Mouse (Mus musculus) ES-Bruce4 (cell line): ENCODE measurements around the gene Pimreg. TPM values are rescaled to one million over a fixed set of nuclear protein-coding genes. Genes with fewer than 3 reads are reported as not detected.

Experiments
- H3K27ac ChIP-seq: 2 replicates; pipeline ENCODE4 v1.5.1; 2012; ENCODE audit warnings: low read length, inconsistent platforms; ENCODE audit not compliant: insufficient read depth
- H3K27me3 ChIP-seq: 2 replicates; pipeline ENCODE4 v1.6.1; 2012; ENCODE audit warnings: mild to moderate bottlenecking, low read length, inconsistent platforms; ENCODE audit not compliant: control insufficient read depth, poor library complexity, insufficient read depth, severe bottlenecking
- H3K36me3 ChIP-seq: 2 replicates; pipeline ENCODE4 v1.6.1; 2012; ENCODE audit warnings: inconsistent platforms, mild to moderate bottlenecking, low read length, moderate library complexity; ENCODE audit not compliant: control insufficient read depth, poor library complexity, insufficient read depth, severe bottlenecking
- H3K4me1 ChIP-seq: one replicate; pipeline ENCODE4 v1.8.1; 2011; ENCODE audit warnings: low read length; ENCODE audit not compliant: control insufficient read depth, insufficient read depth
- H3K4me3 ChIP-seq: 2 replicates; pipeline ENCODE4 v1.5.1; 2011; ENCODE audit warnings: low read depth, mild to moderate bottlenecking, low read length
- H3K9ac ChIP-seq: 2 replicates; pipeline ENCODE4 v1.6.1; 2012; ENCODE audit warnings: low read depth, mild to moderate bottlenecking, inconsistent platforms; ENCODE audit not compliant: poor library complexity, severe bottlenecking
- H3K9me3 ChIP-seq: replicated peaks from 2 replicates; pipeline ENCODE4 v1.6.1; 2012; ENCODE audit warnings: mild to moderate bottlenecking, low read length, inconsistent platforms; ENCODE audit not compliant: control insufficient read depth, poor library complexity, insufficient read depth, severe bottlenecking
- CTCF ChIP-seq: IDR thresholded peaks from one replicate; pipeline ENCODE4 v1.8.1; 2011; ENCODE audit warnings: low read depth, low read length
- EP300 ChIP-seq: IDR thresholded peaks from 2 replicates; pipeline ENCODE4 v1.6.1; 2011; ENCODE audit warnings: low read depth, low read length; ENCODE audit not compliant: insufficient read depth
- POLR2A ChIP-seq: IDR thresholded peaks from one replicate; pipeline ENCODE4 v1.8.1; 2011; ENCODE audit warnings: low read length; ENCODE audit not compliant: insufficient read depth
- polyA plus RNA-seq: library from polyadenylated mRNA; stranded (reverse); fragments of >200 nt; gene quantifications from 2 replicates; pipeline ENCODE4 v1.2.4, GENCODE M21; 2011; ENCODE audit warnings: low read depth; ENCODE audit not compliant: missing spikeins, insufficient read depth, insufficient read length

Pimreg gene
- polyA plus RNA-seq, 1 experiment: 43.6 TPM

- H3K27me3 ChIP-seq: no peaks in the 10 kb centered on the region
- H3K4me3 ChIP-seq: no peak overlapping the region
- H3K9ac ChIP-seq: no peak overlapping the region
- H3K27ac ChIP-seq: no peak overlapping the region
- TF ChIP-seq POLR2A (no peak), CTCF (no peak), EP300 (no peak)
- H3K4me1 ChIP-seq: no peaks in the 10 kb centered on the region
- no peaks in the 10 kb centered on the region for H3K36me3 ChIP-seq
- no peaks in the 10 kb centered on the region for H3K9me3 ChIP-seq
Measured at GRCm38 (mm10) chr11:72082601-72083000, 40.8 kb downstream of the Pimreg start.

- Histone ChIP-seq H3K4me1 (no peaks in the 10 kb centered on the region), H3K4me3 (no peak overlapping the region), H3K36me3 (no peaks in the 10 kb centered on the region), H3K9me3 (no peaks in the 10 kb centered on the region), H3K9ac (no peak overlapping the region), H3K27me3 (no peaks in the 10 kb centered on the region), H3K27ac (no peak overlapping the region)
- TF ChIP-seq EP300 (no peak), CTCF (no peak), POLR2A (no peak)
Measured at GRCm38 (mm10) chr11:72084337-72084736, 42.5 kb downstream of the Pimreg start.

- H3K9ac ChIP-seq: no peak overlapping the region
- no peaks in the 10 kb centered on the region for H3K9me3 ChIP-seq
- no peaks in the 10 kb centered on the region for H3K27me3 ChIP-seq
- H3K4me1 ChIP-seq: no peaks in the 10 kb centered on the region
- H3K27ac ChIP-seq: no peak overlapping the region
- no peak overlapping the region for H3K4me3 ChIP-seq
- H3K36me3 ChIP-seq: no peaks in the 10 kb centered on the region
- TF ChIP-seq EP300 (no peak), POLR2A (no peak), CTCF (no peak)
Measured at GRCm38 (mm10) chr11:72086251-72087046, 44.6 kb downstream of the Pimreg start.

GRCm38 (mm10) chr11:72092390-72092789, 50.6 kb downstream of the Pimreg start:
- Histone ChIP-seq H3K4me3 (no peak overlapping the region), H3K9ac (no peak overlapping the region), H3K27me3 (no peaks in the 10 kb centered on the region), H3K27ac (no peak overlapping the region), H3K9me3 (no peaks in the 10 kb centered on the region), H3K4me1 (no peaks in the 10 kb centered on the region), H3K36me3 (no peaks in the 10 kb centered on the region)
- TF ChIP-seq EP300 (no peak), CTCF (no peak), POLR2A (no peak)

GRCm38 (mm10) chr11:72094442-72094841, 52.6 kb downstream of the Pimreg start:
- Histone ChIP-seq H3K4me1 (no peaks in the 10 kb centered on the region), H3K9me3 (no peaks in the 10 kb centered on the region), H3K4me3 (no peak overlapping the region), H3K27me3 (no peaks in the 10 kb centered on the region), H3K36me3 (no peaks in the 10 kb centered on the region), H3K9ac (no peak overlapping the region), H3K27ac (no peak overlapping the region)
- TF ChIP-seq CTCF (no peak), POLR2A (no peak), EP300 (no peak)

- no peak overlapping the region for H3K27ac ChIP-seq
- no peaks in the 10 kb centered on the region for H3K9me3 ChIP-seq
- H3K4me3 ChIP-seq: no peak overlapping the region
- no peaks in the 10 kb centered on the region for H3K27me3 ChIP-seq
- TF ChIP-seq POLR2A (no peak), EP300 (no peak), CTCF (no peak)
- no peaks in the 10 kb centered on the region for H3K36me3 ChIP-seq
- no peaks in the 10 kb centered on the region for H3K4me1 ChIP-seq
- no peak overlapping the region for H3K9ac ChIP-seq
Measured at GRCm38 (mm10) chr11:72095994-72096393, 54.2 kb downstream of the Pimreg start.

Other genes starting within 250 kb of the Pimreg start
- 1.1 and 1.3 TPM in 2 replicates for gene Aipl1, start 4.5 kb upstream of the Pimreg start, polyA plus RNA-seq
- 0.24 and 0.42 TPM in 2 replicates for gene Pitpnm3, start 93.7 kb downstream of the Pimreg start, polyA plus RNA-seq
- 4.4 and 5.1 TPM in 2 replicates for gene Gm43951, start 164.8 kb downstream of the Pimreg start, polyA plus RNA-seq
- 14.5 and 16.0 TPM in 2 replicates for gene 4933427D14Rik, start 165.4 kb downstream of the Pimreg start, polyA plus RNA-seq
- 101 and 110 TPM in 2 replicates for gene Txndc17, start 165.5 kb downstream of the Pimreg start, polyA plus RNA-seq
- 25.3 and 25.7 TPM in 2 replicates for gene Med31, start 173.6 kb downstream of the Pimreg start, polyA plus RNA-seq
- gene Slc13a5, start 225.2 kb downstream of the Pimreg start, polyA plus RNA-seq: 0.31 and 1.4 TPM in 2 replicates